Mouse (Mus musculus) 416B (cell line): Measurements from ENCODE around the gene 6430531B16Rik.

ENCODE experiments used
- DNase-seq: peaks from one replicate; pipeline ENCODE4 v3.0.0; 2011; ENCODE audit warnings: low read depth

Gene 6430531B16Rik

GRCm38 (mm10) chr7:139970216-139970919 lies 8.2 kb downstream of the 6430531B16Rik start:
- DNase-seq: peak; percentile 65

DNA sequence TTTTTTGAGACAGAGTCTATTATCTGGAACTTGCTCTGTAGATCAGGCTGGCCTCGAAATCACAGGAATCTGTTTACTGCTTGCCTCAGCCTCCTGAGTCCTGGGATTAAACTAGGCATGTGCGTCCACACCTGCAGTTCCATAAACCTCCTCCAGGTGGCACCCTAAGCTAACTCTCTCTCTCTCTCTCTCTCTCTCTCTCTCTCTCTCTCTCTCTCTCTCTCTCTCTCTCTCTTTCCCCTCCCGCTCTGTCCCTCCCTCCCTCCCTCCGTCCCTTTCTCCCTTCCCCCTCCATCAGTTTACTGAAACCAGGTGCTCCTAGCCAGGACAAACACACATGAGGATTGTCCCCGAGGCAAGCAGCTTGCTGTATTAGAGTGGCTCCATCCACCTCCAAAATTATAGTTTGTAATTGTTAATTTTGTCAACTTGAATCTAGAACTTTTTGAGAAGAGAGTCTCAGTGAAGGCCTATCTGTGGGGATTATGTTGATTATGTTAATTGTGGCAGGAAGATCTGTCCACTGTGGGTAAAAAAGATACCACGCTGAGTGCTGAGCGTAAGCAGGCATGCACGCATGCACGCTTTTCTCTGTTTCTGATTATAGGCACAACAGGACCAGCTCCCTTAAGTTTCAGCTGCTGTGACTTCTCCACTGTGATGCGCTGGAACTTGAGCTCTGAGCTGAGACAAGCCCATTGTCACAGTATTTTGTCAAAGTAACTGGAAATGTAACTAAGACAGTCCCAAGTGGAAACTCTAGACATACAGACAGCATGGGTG lies 9.0 kb downstream of the 6430531B16Rik start:
- peak; percentile 91 for DNase-seq

- no peak for DNase-seq
These were observed 10.1 kb downstream of the 6430531B16Rik start for GRCm38 (mm10) chr7:139968428-139968827.

DNA sequence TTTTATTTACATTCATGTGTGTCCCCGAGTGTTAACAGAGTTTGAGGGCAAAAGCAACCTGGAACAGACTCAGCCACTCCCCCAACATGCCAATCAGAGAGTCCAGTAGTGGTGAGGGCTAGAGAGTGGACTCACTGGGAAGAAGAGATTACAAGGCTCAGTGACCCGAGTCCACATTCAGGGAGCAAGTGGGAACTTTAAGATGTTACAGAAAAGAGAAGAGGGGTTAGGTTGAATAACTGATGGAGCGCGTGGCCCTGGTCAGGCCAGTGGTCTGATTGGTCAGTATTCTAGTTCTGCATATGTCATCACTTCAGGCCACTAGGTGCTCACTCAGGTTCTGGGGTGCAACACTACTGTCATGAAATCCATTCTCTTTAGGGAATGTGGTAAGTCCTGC lies 11.4 kb downstream of the 6430531B16Rik start:
- DNase-seq: no peak

GRCm38 (mm10) chr7:139963814-139964213 lies 14.7 kb downstream of the 6430531B16Rik start:
- no peak for DNase-seq

DNA sequence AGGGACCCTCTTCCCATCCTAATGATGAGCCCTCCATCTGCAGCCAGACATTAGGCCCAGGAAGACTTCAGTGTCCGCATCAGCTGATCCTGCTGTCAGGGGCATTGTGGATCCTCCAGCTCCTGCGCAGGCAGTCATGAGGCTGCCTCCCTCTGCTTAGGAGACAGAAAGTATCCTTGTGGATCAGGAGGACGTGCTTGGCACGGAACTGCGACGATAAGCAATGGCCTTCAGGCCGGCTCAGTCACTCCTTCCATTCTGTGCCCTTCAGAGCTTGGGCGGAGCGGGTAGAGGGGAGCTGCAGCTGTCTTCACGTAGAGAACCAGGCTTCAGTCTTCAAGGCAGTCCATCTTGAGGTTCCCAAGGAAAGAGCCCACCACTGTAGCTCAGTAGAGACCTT lies 17.4 kb downstream of the 6430531B16Rik start:
- no peak for DNase-seq

DNA sequence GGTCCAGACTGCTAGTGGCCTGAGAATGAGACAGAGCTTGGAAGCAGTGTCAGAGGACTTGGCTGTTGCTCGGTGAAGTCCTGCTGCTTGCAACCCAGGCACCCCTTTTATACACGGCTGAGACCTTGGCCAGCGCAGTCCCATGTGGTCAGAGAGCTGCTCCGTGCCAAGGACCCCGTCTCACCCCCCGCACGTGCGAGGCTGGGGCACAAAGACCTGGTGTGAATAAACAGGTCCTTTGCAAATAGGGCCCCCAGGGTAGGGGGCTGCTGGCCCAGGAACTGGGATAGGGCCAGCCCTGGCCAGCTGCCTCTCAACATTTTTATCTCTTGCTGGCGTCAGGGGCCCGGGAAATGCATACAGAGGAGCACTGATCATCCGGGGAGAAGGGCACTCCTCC lies 20.6 kb downstream of the 6430531B16Rik start:
- no peak for DNase-seq

DNA sequence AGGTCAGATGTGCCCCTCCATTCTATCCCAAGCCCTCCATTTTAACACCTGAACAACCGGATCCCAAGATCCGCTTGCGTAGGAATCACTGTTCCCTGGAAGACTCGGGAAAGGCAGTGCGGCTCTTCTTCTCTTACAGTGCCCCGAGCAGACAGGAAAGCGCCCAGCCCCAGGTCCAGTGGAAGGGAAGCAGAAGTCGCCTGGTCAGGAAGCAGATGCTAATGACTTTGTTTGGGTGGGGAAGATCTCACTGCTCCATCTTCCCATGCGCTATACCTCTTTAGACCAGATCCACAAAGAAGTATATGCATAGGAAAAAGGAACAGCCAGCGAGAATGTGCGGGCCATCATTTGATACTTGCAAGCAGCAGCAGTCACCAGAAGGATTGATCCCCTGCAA lies 21.1 kb downstream of the 6430531B16Rik start:
- DNase-seq: peak; percentile 59

- no peak for DNase-seq
These were observed 21.9 kb downstream of the 6430531B16Rik start for GRCm38 (mm10) chr7:139956658-139957057.

- DNase-seq: no peak
These were observed 23.1 kb downstream of the 6430531B16Rik start for GRCm38 (mm10) chr7:139955505-139955904.

DNA sequence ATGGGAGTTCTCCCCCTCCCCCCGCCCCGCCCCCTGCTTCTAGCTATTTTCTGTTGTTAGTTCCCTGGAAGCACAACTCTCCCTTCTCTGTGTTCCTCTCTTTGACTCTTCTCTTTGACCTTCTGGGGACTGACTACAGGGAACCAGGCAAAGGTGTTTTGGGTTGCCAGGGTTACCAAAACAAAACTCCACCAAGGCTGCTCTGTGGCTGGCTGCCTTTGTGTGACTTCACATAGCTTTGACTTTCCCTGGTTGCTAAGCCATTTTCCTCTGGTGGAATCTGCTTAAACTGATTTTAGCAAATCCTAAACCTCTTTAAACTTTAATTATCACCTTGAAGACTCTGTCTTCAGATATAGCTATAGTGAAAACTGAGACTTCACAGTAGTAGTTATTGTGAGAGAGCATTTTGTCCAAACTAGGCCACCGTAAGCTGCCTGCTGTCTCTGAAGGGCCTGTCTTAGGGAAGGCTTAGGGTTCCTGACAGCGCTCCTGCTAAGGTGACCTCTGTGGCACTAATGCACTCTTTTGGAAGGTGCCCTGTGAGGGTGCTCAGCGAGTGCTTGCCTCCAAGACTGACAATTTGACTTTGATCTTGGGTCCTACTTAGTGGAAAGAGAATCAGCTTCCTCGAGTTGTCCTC lies 26.4 kb downstream of the 6430531B16Rik start:
- no peak for DNase-seq

- DNase-seq: peak; percentile 85
These were observed 27.5 kb downstream of the 6430531B16Rik start for GRCm38 (mm10) chr7:139951079-139951478.

DNA sequence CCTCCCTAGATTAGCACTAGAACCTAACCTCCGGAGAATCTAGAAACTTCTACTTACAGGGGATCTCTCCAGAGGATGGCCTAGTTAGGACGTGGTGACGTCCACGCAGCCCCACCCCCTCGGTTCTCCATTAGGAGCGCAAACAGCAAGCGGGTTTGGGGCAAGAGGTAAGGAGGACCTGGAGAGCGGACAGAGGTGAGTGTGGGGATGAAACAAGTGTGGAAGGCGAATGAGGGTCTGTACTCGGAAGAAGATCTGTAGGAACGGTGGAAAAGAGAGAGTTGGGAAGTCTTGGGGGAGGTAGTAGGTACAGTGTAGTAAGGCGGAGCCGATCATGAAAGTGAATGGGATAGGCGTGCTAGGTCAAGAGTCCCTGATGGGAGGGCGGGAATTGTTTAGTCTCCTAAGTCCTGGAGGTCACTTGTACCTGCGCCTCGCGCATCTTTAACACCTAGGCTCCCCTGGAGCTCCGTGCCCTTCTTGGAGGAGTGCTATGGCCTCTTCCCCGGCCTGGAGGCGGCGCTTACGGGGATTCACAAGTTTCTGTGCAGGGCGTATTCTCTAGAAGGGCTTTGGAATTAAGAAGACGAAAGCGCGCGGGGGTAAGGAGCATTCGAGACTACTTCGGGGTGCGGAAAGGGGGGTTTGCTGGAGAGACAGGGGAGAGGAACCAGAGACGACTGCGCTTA lies 28.1 kb downstream of the 6430531B16Rik start:
- DNase-seq: peak; percentile 79

GRCm38 (mm10) chr7:139949893-139950282 lies 28.7 kb downstream of the 6430531B16Rik start:
- peak; percentile 74 for DNase-seq

DNA sequence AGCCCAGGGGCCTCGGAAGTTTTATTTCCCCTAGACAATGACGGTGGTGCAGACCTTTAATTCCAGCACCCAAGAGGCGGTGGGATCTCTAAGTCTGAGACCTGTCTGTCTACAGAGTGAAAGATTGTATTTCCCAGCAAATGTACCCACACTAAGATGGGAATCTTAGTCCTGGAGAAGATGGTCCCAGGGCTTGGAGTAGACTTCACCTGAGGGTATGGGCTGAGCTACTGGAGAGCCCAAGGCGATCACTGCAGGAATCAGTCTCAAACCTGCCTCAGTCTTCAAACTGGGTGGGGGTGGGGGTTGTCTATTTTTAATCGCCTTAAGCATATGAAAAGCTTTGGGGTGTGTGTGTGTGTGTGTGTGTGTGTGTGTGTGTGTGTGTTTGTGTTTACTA lies 32.5 kb downstream of the 6430531B16Rik start:
- no peak for DNase-seq

DNA sequence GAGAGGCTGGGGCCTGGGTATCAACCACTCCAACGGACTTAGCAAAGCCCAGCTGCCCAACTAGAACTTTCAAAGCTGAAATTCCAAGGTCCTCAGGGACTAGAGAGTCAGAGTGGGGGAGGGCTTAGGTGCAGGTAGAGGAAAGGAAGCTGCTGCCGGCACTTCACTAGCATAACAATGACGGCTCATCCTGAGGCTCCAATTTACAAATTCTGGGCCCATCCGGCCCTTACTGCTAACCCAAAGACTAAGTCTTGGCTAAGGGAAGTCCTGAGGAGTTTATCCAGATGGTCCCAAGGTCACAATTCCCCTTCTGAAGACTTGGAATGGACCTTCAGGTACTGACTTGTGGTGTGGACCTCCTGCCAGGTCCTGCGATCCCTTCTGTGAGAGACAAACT lies 33.0 kb downstream of the 6430531B16Rik start:
- no peak for DNase-seq

DNA sequence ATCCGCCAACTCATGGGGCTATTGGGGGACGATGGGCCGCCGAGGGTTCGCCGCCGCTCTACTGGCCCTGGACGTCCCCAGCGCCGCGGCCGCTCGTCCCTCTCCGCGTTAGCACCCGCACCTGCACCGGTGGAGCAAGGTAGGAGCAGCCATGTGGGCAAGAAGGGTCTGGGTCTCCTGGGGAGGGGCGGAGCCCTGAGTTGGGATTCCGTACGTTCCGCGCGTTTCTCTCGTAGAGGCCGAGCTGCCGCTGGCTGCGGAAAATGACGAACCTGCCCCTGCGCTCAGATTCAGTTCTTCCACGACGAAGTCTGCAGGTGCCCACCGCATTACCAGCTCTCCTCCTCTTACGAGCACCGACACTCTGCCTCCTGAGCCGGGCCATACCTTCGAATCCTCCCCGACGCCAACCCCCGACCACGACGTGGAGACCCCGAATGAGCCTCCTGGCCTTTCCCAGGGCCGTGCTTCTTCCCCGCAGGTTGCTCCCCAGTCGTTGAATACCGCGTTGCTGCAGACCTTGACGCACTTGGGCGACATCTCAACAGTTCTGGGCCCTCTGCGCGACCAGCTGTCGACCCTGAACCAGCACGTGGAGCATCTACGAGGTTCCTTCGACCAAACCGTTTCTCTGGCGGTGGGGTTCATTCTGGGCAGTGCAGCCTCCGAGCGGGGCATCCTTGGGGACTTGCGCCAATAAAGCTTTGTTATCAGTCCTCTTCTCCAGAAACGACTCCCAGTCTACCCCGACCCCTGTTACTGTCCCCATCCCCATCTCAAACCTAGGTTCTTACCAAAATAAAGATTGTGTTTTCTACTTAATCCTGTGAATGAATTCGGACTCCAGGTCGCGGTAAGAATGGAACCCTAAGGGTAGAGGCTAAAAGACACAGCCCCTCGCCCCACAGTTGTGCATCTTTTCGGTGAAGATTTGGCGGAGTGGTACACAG lies 34.0 kb downstream of the 6430531B16Rik start:
- DNase-seq: no peak

DNA sequence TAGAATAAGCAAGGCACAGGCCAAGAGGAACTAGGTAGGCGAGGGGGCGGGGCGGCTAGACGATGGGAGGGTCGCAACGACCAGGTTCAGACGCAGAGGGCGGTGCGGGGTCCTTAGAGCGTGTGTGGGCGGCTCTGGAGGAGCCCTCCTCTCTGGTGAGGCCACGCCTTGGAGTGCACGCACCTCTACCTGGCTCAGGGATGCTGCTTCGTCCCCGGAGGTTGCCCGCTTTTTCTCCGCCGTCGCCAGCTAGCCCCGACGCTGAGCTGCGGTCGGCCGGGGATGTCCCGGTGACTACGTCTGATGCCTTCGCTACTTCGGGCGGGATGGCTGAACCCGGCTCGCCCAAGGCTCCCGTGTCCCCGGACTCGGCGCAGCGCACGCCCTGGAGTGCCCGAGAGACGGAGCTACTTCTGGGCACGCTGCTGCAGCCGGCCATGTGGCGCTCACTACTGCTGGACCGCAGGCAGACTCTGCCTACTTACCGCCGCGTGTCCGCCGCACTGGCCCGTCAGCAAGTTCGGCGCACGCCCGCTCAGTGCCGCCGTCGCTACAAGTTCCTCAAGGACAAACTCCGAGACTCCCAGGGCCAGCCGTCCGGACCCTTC lies 34.8 kb downstream of the 6430531B16Rik start, which contains the start of gene Utf1:
Utf1 (plus strand) TSS at position 116 of the 608 bp plus-strand sequence.
- no peak for DNase-seq

DNA sequence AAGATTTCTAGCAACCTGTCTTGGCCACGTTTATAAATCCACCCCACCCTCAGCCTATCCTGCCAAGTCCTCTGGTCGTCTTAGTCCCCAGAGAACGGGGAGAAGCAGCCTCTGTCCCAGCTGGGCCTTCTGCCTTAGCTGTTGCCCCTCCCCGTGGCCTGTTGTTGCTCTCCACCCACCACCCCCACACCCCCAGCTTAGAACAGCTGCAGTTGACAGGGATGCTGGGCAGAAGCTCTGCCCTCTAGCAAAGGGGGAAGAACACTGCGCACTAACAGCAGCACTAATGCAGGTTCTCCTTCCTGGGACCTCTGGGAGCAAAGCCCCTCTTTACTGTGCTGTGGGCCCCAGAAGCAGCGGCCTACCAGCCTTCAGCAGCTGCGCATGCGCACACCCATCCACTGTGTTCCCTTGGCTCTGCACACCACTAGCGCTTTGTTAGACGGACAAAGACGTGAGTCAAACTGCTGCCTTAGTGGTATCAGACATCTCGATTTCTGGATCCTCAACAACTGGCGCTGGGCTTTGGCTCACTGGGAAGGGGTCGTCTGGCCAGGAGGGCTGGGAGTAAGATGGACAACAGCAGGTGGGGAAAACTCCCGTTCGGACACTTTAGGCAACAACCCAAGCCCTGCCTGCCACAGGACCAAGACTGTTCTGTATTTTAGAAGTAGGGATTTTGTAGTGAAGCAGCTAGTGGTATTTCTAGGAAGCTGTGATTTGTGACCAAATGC lies 37.9 kb downstream of the 6430531B16Rik start:
- DNase-seq: no peak

- no peak for DNase-seq
These were observed 40.7 kb downstream of the 6430531B16Rik start for GRCm38 (mm10) chr7:139937810-139938209.
